Mouse (Mus musculus): ENCODE measurements at regions not wholly inside any gene's neighbourhood (a gene's known extent, or its start where the extent isn't known, plus 50 kb on each side); places are given as distances from the start of the nearest gene placed in this dataset.

GRCm38 (mm10) chr6:133904501-133904900, 50.9 kb upstream of the Kap start:
- DNase-seq (ENCODE audit: low spot score in 2 of 2): peak in 1 of 2 experiments; percentile 23

- no peak for DNase-seq (ENCODE audit: low spot score in 2 of 2)
These were observed 81.1 kb upstream of the Kap start for GRCm38 (mm10) chr6:133934667-133935066.

GRCm38 (mm10) chr6:133935671-133936070, 82.1 kb upstream of the Kap start:
- peak in 1 of 2 experiments; percentile 9 for DNase-seq (ENCODE audit: low spot score in 2 of 2)

GRCm38 (mm10) chr6:133959902-133960634, 75.4 kb upstream of the Etv6 start:
- no peak for DNase-seq (ENCODE audit: low spot score in 2 of 2)

GRCm38 (mm10) chr6:133960713-133961112, 74.8 kb upstream of the Etv6 start:
- DNase-seq (ENCODE audit: low spot score in 2 of 2): peak; percentile 66 to 86

GRCm38 (mm10) chr6:133962641-133963040, 72.9 kb upstream of the Etv6 start:
- DNase-seq (ENCODE audit: low spot score in 2 of 2): no peak

- DNase-seq (ENCODE audit: low spot score in 2 of 2): no peak
These were observed 72.2 kb upstream of the Etv6 start for GRCm38 (mm10) chr6:133963264-133963663.

GRCm38 (mm10) chr6:133967286-133967685, 68.2 kb upstream of the Etv6 start:
- DNase-seq (ENCODE audit: low spot score in 2 of 2): no peak

- DNase-seq (ENCODE audit: low spot score in 2 of 2): no peak
These were observed 63.3 kb upstream of the Etv6 start for GRCm38 (mm10) chr6:133972054-133972705.

- DNase-seq (ENCODE audit: low spot score in 2 of 2): no peak
These were observed 62.2 kb upstream of the Etv6 start for GRCm38 (mm10) chr6:133973205-133973838.

GRCm38 (mm10) chr6:133975951-133976350, 59.5 kb upstream of the Etv6 start:
- DNase-seq (ENCODE audit: low spot score in 2 of 2): no peak

GRCm38 (mm10) chr6:133976854-133977253, 58.6 kb upstream of the Etv6 start:
- no peak for DNase-seq (ENCODE audit: low spot score in 2 of 2)

GRCm38 (mm10) chr6:133983804-133984514, 51.5 kb upstream of the Etv6 start:
- DNase-seq (ENCODE audit: low spot score in 2 of 2): no peak

- DNase-seq (ENCODE audit: low spot score in 2 of 2): no peak
These were observed 50.7 kb upstream of the Etv6 start for GRCm38 (mm10) chr6:133984666-133985355.

Data from layer of hippocampus, postnatal 14 days (tissue).